Mouse (Mus musculus) stomach, postnatal 0 days (tissue): ENCODE results near the gene Kat6b. TPM values are rescaled to one million over a fixed set of nuclear protein-coding genes. Genes with fewer than 3 reads are reported as not detected.

Experiments
- ATAC-seq: fragments of 200-750 bp; cut with Nextera tagmentation; 2 replicates; pipeline ENCODE4 v1.8.0; 2017; ENCODE audit not compliant: low FRiP score, low TSS enrichment
- DNase-seq: peaks from one replicate; pipeline ENCODE4 v3.0.0-alpha.2; 2016; ENCODE audit warnings: low spot score
- H3K27ac ChIP-seq: fragments of 300-500 bp; sonication (generic); replicated peaks from 2 replicates; pipeline ENCODE4 v1.5.1; 2014; ENCODE audit warnings: mild to moderate bottlenecking, control low read depth
- H3K27me3 ChIP-seq: fragments of 300-500 bp; sonication (generic); 2 replicates; pipeline ENCODE4 v1.6.1; 2014; ENCODE audit warnings: low read length; ENCODE audit not compliant: control insufficient read depth, insufficient read depth
- H3K36me3 ChIP-seq: fragments of 300-500 bp; sonication (generic); 2 replicates; pipeline ENCODE4 v1.6.1; 2014; ENCODE audit warnings: low read length, mixed read lengths; ENCODE audit not compliant: control insufficient read depth, insufficient read depth
- H3K4me1 ChIP-seq: fragments of 300-500 bp; sonication (generic); replicated peaks from 2 replicates; pipeline ENCODE4 v1.6.1; 2014; ENCODE audit warnings: antibody characterized with exemption; ENCODE audit not compliant: control insufficient read depth, insufficient read depth
- H3K4me2 ChIP-seq: fragments of 300-500 bp; sonication (generic); replicated peaks from 2 replicates; pipeline ENCODE4 v1.6.1; 2014; ENCODE audit warnings: low read depth, mild to moderate bottlenecking, control low read depth, moderate library complexity
- H3K4me3 ChIP-seq: fragments of 300-500 bp; sonication (generic); 2 replicates; pipeline ENCODE4 v1.5.1; 2014; ENCODE audit warnings: low read depth, low read length, control low read depth
- H3K9ac ChIP-seq: fragments of 300-500 bp; sonication (generic); 2 replicates; pipeline ENCODE4 v1.6.1; 2014; ENCODE audit warnings: mild to moderate bottlenecking, low read length, control low read depth, mixed read lengths
- H3K9me3 ChIP-seq: fragments of 300-500 bp; sonication (generic); 2 replicates; pipeline ENCODE4 v1.6.1; 2016; ENCODE audit warnings: low read length; ENCODE audit not compliant: control insufficient read depth
- CTCF ChIP-seq: IDR thresholded peaks from 2 replicates; pipeline ENCODE4 v1.5.1; 2016; ENCODE audit warnings: antibody characterized with exemption, low read depth, mild to moderate bottlenecking, moderate library complexity
- EP300 ChIP-seq: optimal IDR thresholded peaks from 2 replicates; pipeline ENCODE3; 2016; ENCODE audit warnings: antibody characterized with exemption
- WGBS: fragments of 180-500 bp; shearing (Covaris S2); extraction: QIAGEN DNeasy Blood & Tissue Kit; methylation state at CpG from one replicate; pipeline ENCODE4 v1.1.7; 2014; 5-methylcytosine and 5-hydroxymethylcytosine counted together
- polyA plus RNA-seq: library from polyadenylated mRNA; unstranded; fragments of >200 nt; fragmentation: Nextera tagmentation; extraction: Ambion mirVana; gene quantifications from 2 replicates; pipeline ENCODE4 v1.2.1, GENCODE M21; 2015

Kat6b gene
- polyA plus RNA-seq, 1 experiment from 2014 or later = 4.0 TPM

- Histone ChIP-seq H3K9ac (no peak overlapping the region), H3K4me3 (no peak overlapping the region), H3K36me3 (no peaks in the 10 kb centered on the region), H3K4me2 (no peak overlapping the region), H3K27ac (no peak overlapping the region), H3K9me3 (no peaks in the 10 kb centered on the region), H3K27me3 (no peaks in the 10 kb centered on the region), H3K4me1 (no peaks in the 10 kb centered on the region)
- DNase-seq = no peak
- TF ChIP-seq EP300 = no peak
- TF ChIP-seq CTCF = no peak
- WGBS = 84% methylated on average over 3 of the region's 3 CpGs
- ATAC-seq = no peak
Measured at GRCm38 (mm10) chr14:21489116-21489485, 7.9 kb downstream of the Kat6b start.

- WGBS = 47% methylated on average over 4 of the region's 4 CpGs
- TF ChIP-seq CTCF (no peak), EP300 (no peak)
- Histone ChIP-seq H3K9ac (no peak overlapping the region), H3K9me3 (no peaks in the 10 kb centered on the region), H3K27me3 (no peaks in the 10 kb centered on the region), H3K27ac (no peak overlapping the region), H3K36me3 (no peaks in the 10 kb centered on the region), H3K4me1 (no peaks in the 10 kb centered on the region), H3K4me2 (no peak overlapping the region), H3K4me3 (no peak overlapping the region)
- DNase-seq (no peak), ATAC-seq (no peak)
Measured at GRCm38 (mm10) chr14:21490141-21490540, 8.9 kb downstream of the Kat6b start.

GRCm38 (mm10) chr14:21498361-21498996 is 17.2 kb downstream of the Kat6b start:
- H3K9me3 ChIP-seq = no peaks in the 10 kb centered on the region
- ATAC-seq = no peak

GRCm38 (mm10) chr14:21499011-21499581 is 17.9 kb downstream of the Kat6b start:
- WGBS = under 1% methylated on average over 33 of the region's 33 CpGs
- peak overlapping the region; percentile 87 for H3K4me3 ChIP-seq
- ATAC-seq = no peak

More at GRCm38 (mm10) chr14:21498361-21498996, 17.2 kb downstream of the Kat6b start:
- no peak for TF ChIP-seq CTCF
- no peak for TF ChIP-seq EP300
- Histone ChIP-seq H3K9ac (peak overlapping the region; percentile 90), H3K27me3 (no peaks in the 10 kb centered on the region), H3K4me2 (peak overlapping the region; percentile 97), H3K4me3 (peak overlapping the region; percentile 87), H3K4me1 (no peaks in the 10 kb centered on the region), H3K36me3 (no peaks in the 10 kb centered on the region), H3K27ac (peak overlapping the region; percentile 96)
- peak; percentile 41 for DNase-seq
- WGBS = 7% methylated on average over 7 of the region's 7 CpGs

GRCm38 (mm10) chr14:21499631-21500153 is 18.5 kb downstream of the Kat6b start:
- no peaks in the 10 kb centered on the region for H3K36me3 ChIP-seq
- DNase-seq (peak; percentile 76), ATAC-seq (no peak)
- peak overlapping the region; percentile 96 for H3K27ac ChIP-seq
- 1% methylated on average over 38 of the region's 57 CpGs for WGBS
- H3K27me3 ChIP-seq = no peaks in the 10 kb centered on the region
- peak overlapping the region; percentile 87 for H3K4me3 ChIP-seq
- TF ChIP-seq CTCF = 0 out of 2 replicates have a peak, but pooled peaks have one; percentile 32
- TF ChIP-seq EP300 = no peak
- H3K4me1 ChIP-seq = no peaks in the 10 kb centered on the region
- peak overlapping the region; percentile 97 for H3K4me2 ChIP-seq
- H3K9ac ChIP-seq = peak overlapping the region; percentile 90
- H3K9me3 ChIP-seq = no peaks in the 10 kb centered on the region

More at GRCm38 (mm10) chr14:21499011-21499581, 17.9 kb downstream of the Kat6b start:
- TF ChIP-seq EP300 = no peak
- TF ChIP-seq CTCF = peak; percentile 39
- no peaks in the 10 kb centered on the region for H3K36me3 ChIP-seq
- peak overlapping the region; percentile 96 for H3K27ac ChIP-seq
- peak overlapping the region; percentile 90 for H3K9ac ChIP-seq
- peak; percentile 55 for DNase-seq
- H3K4me2 ChIP-seq = peak overlapping the region; percentile 97
- H3K9me3 ChIP-seq = no peaks in the 10 kb centered on the region
- H3K27me3 ChIP-seq = no peaks in the 10 kb centered on the region
- H3K4me1 ChIP-seq = no peaks in the 10 kb centered on the region
